Mouse (Mus musculus): ENCODE measurements around the gene Sfxn1.

DNA sequence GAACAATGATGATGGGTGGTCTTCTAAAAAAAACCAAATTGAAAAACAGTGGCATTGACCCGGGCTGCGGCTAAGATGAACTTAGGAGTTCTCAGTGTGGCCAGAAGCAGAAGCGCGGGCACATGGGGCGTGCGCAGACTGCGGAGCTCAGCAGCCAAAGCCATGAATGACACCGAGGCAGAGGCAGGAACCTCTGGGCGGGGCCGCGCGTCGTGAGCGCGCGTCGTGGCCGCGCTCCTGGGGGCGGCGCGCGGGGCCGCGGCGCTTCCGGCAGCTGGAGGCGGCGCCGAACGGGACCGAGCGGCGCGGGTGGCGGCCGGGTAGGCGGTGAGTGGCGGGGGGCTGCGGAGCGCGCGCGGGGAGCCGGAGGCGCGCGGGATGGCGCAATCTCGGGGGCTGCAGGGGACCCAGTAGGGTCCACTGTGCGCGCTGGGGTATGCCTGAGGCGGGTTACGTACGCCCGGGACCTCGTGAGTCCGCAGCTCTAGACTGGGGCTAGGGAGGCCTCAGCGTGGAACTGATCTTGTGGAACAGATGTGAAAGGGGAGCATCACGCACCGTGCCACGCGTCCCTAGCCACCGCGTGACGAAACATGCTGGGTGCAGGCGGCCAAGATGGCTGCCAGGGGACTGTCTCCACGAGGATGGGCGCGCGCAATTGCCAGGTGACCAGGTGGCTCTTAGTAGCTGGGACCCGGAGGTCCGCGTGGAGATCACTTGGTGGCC, at the start of gene Sfxn1:
- TF ChIP-seq CTCF (IDR thresholded peaks at IDR 0.05; ENCODE audit: low read depth) (no peak), EP300 (IDR thresholded peaks at IDR 0.05; ENCODE audit: low read depth) (no peak)
